Mouse (Mus musculus): ENCODE results near the gene Pllp.

Gene Pllp

DNA sequence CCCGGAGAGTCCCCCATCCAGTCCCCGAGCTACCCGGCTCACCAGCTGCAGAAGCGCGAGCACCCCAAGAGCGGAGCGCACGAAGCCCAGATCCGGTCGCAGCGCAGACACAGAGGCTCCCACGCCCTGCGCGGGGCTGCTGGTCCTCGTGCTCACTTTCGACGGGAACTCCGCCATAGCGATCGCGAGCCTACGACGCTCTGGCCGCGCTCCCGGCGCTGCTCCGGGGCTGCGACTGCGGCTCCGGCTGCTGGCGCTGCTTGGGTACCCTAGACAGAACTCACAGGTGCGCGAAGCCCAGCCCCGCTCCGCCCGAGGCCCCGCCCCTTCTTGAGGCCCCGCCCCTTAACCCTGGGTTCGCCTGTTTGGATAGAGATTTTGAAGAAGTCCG, at the start of gene Pllp:
TSS of gene Pllp (minus strand) at position 285 of the 391 bp plus-strand sequence.
- peak in 1 of 2 experiments; percentile 41 for DNase-seq (ENCODE audit: low spot score in 2 of 2)

DNA sequence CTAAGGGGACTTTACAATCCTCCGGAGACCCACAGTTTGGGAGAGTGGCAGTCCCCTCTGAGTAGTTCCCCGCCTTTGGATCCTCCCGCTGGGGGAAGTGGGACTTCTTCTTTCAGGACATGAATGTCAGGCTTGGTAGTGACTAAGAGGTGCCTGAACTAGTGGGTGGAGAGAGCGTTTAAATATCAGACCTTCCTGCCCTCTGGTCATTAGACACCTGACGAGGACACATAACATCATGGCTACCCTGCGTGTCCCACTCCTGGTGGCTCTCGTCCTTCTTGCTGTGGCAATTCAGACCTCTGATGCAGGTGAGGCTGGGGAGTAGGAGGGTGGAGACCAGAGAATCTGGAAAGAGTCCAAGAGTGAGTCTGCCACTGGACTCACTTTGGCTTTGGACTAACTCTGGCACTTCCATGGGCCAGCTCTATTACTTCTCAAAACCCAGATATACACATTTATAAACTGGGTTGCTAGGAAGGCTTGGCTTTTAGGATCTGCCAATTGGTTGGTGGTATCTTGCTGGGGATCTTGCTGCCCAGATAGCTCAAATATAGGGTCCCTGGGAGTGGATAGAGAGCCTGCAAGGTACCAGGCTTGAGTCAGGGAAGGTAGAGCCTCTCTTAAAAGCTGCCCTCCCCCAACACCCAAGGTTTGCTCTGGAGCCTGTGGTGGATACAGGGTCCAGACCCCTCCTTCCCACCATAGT, 49.6 kb upstream of the Pllp start, which contains the start of gene Ccl22:
TSS of gene Ccl22 (plus strand) at position 115 of the 709 bp plus-strand sequence.
- no peak for DNase-seq (ENCODE audit: low spot score in 2 of 2)

DNA sequence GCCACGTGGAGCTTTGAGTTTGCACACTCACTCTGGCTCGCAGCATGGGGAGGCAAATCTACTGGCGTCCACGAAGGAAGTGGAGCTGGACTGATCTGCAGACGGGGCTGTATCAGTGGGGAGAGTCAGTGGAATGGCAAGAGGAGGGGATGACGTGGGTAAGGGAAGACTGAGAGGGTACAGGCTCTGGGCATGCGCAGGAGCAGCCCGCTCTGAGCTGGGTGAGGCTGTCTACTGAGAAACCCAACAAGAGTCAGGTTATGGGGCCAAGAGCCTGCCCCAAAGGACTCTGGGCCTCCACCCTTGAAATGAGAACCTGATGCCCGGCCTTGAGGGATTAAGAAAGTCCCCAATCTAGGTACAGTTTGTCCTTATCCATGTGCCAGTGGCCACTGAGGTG, 48.9 kb upstream of the Pllp start:
- no peak for DNase-seq (ENCODE audit: low spot score in 2 of 2)

DNA sequence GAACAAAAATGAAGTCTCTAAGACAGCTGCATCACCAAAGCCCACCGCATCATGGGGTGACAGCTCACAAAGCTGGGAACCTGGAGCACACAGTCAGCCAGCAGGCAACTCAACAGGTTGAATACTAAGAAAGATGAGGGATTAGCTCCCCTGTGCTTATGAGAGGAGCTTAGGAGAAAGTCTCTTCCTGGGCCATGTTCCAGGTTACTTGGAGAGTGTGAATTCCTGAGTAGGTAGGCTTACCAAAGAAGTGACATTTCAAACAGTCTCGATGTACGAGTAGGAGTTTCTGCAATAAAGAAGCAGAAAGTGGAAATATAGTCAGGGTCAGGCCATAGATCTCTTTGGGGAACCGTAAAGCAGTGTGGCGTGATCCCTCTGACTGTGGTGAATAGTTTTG, 48.4 kb upstream of the Pllp start:
- DNase-seq (ENCODE audit: low spot score in 2 of 2), result no peak

DNA sequence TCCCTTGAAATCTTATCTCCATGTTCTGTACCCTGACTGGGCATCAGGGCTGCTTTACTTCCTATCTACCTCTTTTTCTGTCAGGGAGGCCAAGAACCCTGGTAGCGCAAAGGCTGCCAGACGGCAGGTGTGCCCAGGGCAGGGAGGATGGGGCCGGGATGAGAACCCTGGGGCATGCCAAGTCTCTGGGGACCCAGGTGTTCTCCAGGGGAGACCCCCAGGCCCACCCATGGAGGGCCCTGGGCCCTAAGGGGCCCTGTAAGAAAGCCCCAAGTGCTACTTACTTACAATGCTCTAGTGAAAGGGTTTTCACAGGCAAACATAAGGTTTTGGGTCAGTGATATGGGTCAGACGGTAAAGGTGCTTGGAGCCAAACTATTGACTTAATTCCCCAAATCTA, 45.6 kb upstream of the Pllp start:
- DNase-seq (ENCODE audit: low spot score in 2 of 2), result no peak

DNA sequence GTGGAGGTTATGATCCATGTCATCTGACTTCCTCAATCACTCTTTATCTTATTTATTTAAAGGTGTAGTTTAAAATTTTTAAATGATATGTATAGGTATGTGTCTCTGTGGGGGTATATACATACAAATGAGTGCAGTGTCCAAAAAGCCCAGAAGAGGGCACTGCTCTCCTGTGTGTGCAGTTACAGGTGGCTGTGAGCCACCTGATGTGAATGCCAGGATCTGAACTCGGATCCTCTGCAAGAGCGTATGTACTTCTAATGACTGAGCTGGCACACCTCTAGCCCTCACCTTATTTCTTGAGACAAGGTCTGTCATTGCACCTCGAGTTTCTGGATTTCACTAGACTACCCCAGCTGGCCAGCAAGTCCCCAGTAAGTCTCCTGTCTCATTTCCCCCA, 44.5 kb upstream of the Pllp start:
- no peak for DNase-seq (ENCODE audit: low spot score in 2 of 2)

DNA sequence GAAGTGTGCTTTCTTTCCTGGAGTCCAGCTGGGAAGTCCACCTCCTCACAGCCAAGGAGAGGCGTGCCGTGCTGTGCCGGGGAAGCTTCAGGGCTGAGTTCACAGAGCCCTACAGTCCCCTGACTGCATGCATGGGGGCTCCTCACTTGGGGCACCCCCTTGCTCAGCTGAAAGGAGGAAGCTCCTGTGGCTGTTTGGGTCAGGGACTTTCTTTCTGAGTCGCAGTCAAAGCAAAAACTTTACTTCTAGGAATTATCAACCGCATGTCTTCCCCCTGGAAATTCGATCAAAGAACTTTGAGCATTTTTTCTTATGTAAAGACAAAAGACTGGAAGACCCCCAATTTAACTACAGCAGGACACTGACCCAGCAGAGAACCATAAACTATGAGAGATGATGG, 43.8 kb upstream of the Pllp start:
- no peak for DNase-seq (ENCODE audit: low spot score in 2 of 2)

DNA sequence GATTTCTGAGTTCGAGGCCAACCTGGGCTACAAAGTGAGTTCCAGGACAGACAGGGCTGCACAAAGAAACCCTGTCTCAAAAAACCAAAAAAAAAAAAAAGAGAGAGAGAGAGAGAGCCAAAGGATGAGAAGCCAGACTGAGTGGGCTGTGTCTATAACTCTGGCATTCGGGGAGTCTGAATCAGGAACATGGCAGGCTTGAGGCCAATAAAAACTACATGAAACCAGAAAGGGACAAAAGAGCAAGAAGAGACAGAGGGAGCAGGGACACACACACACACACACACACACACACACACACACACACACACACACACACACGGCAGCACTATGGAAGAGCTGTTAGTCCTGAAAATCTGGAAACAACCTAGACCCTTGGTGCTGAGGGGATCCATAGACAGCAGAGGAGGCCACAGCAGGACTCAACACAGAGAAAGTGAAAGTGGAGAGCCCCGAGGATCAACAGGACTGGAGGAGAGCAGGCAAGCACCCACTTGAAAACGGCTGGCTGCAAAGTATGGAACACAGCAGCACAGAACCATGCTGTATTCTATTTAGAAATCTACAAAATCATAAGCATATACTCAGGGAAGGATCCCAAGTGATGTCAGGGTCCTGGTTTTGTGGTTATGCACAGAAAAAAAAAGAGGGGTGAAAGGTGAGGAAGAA, 39.5 kb upstream of the Pllp start:
- DNase-seq (ENCODE audit: low spot score in 2 of 2), result no peak

DNA sequence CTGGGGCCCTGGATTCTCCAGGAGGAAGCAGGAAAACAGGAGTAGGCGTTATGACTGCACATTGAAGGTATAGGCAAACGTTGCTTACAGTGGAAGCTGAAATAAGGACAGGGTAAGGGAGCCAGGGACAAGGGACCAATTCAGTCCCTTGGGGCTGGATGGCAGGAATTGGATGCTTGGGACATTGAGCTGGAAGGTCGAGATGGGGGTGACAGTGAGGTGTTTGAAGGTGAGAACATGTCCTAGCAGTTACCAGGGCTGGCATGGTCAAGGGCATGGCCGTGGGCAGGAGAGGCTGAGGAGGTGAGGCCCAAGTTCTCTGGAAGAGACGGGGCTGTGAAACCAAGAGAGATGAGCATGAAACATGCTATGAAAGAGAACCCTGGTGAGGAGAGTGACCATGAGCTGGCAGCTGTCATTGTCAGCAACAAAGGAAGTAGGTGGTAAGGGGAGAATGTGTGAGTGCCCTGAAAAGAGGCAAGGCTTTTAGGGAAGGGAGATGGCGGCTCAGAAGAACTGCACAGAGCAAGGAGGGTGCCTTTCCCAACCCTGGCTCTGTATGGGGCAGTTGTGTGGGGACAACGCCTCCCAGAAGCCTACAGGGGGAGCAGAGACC, 38.8 kb upstream of the Pllp start:
- no peak for DNase-seq (ENCODE audit: low spot score in 2 of 2)

DNA sequence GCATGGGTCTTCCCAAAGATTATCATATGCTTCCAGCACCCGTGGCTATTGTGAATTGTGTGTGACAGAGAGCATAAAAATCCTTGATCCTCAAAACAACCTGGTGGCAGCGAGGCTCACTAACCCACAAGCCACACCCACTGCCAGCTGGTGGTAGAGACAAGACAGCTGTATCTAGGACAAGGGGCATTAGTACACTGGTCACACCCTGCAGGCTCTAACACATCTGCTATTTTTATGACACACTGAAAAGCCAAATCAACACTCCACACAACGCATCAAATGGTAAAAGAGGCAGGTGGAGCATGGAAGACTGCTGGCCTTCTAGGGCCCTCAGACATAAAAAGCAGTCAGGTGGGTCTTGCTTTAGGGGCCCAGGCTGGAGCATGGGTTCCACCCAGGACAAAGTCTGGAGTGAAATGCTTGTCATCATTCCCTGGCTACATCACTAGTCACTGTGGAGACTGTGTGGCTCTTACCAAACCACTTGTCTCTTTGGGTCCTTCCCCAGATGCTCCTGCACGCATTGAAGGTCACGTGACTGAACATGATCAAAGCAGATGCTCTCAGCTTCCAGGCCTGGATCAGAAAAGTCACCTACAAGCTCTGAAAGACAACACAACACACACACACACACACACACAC, 37.9 kb upstream of the Pllp start:
- no peak for DNase-seq (ENCODE audit: low spot score in 2 of 2)

DNA sequence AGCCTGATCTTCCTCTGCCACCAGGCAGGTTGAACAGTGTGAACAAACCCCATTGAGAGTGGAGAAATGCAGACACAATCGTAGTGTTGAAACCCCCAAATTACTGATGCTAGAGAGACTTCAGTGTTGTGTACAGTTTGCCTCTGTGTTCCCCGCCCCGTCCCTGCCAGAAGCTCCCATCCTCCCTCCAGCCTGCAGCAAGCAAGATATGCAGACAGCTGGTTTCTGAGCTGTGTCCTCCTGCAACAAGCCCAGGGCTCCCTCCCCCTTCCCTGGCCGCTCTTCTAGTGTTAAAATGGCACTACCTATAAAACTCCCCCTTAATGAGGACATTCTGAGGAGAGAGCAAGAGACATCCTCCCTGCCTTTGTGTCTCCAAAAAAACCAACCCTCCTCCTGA, 33.2 kb upstream of the Pllp start:
- DNase-seq (ENCODE audit: low spot score in 2 of 2), result no peak

DNA sequence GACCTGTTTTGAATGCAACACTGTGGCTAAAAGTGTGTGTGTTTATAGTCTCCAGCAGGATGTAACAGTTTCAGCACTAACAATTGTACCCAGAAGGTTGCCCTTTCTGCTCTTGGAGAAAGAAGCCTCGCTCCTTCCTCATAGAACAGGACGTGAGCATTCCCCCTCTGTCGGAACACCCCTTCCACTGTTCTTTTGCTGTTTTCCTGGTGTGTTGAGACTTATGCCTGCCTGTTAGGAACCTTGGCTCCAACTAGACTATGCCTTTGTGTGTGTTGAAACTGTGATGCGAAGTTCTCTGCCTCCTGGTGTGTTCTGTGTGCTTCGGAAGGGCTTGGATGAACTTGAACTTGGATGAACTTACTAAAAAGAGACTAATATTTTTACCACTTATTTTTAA, 29.9 kb upstream of the Pllp start:
- DNase-seq (ENCODE audit: low spot score in 2 of 2), result no peak

DNA sequence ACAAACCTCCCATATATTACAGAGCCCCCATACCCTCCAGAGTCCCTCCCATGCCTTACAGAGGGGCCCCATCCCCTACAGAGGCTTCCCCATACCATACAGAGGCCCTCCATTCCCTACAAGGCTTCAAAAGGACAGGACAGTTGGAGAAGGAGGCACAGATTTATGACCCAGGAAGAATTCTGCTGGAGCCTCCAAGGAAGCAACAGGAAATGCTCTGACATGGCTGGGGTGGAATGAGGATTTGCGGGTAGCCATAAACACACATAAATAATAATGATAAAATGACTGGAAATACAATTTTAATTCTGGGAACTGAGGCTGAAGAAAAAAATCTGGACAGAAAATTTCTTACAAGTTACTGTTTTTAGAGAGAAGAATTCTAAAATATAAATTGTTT, 20.8 kb upstream of the Pllp start:
- DNase-seq (ENCODE audit: low spot score in 2 of 2), result no peak

DNA sequence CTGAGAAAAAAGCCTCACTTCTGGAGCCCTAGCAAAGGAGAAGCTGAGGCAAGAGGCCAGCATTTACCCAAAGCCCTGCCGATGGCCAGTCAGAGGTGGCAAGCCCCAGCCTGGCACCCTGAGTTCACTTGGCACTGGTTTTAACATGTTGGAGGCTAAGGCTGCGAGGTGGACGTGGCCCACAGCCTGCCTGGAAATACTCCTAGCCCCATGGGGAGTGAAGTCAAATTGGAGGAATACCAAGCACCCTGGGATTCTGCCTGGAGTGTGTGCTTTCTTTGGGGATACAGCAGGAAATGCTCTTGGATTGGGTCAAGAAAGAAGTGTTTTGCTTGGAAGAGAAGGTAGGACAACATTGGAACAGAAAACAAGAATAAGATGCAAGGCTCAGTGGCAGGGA, 19.8 kb upstream of the Pllp start:
- DNase-seq (ENCODE audit: low spot score in 2 of 2), result no peak

DNA sequence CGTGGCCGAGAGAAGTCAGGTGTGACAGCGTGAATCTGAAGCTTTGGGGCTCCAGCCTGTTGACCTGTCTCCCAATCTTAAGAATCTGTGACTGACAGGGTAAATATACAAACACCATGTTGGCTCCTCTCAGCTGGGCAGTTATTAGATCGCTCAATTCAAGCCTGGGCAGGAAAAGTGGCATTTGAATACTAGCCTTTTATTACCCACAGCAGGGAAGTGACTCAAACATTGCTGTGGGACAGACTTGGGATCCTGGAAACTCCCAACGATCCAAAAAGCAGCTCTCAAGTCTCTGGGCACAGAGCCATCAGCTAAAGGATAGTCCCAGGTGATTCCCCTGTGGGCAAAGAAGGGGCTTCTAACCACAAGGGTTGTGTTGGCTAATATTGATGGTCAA, 18.5 kb upstream of the Pllp start:
- no peak for DNase-seq (ENCODE audit: low spot score in 2 of 2)

DNA sequence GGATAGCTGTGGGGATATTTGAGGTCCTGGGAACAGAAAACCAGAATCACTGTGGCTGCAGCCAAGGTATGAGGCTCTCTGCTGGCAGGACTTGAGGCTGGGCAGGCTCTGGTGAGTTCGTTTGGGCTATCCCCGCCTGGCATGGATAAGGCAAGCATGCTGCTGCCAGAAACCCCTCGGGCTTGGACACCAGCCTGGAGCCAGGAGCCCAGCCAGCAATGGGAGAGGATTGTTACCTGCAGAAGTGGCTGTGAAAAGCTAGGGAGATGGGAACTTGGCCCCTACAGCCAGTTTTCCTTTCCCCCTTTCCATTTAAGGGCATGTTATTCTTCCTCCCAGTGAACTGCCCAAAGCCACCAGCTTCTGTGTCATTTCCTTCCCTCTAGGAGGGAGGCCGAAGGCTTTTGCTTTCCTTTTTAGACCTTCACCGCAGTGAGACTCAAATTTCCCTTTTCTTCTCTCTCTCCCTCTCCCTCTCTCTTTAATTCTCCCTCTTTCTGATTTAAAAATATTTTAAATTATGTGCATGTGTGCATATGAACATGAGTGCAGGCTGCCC, 15.2 kb upstream of the Pllp start:
- DNase-seq (ENCODE audit: low spot score in 2 of 2), result no peak

DNA sequence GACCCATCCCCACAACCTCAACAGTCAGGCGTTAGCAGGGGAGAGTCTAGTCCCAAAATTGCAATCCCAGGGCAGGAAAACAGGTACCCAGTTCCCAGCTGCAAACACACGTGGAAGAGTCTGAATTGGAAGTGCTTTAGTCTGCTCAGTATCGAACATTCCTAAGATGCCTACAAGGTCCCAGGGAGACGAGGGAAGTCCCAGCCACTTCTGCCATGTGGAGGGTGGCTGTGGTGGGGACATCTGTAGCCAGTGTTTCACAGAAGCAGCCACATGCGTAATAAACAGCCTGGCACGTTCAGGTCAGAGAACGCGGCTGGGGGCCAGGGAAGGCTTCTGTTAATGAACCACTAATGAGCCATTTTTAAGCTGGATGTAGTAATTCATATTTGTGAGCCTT, 14.3 kb upstream of the Pllp start:
- DNase-seq (ENCODE audit: low spot score in 2 of 2), result no peak

DNA sequence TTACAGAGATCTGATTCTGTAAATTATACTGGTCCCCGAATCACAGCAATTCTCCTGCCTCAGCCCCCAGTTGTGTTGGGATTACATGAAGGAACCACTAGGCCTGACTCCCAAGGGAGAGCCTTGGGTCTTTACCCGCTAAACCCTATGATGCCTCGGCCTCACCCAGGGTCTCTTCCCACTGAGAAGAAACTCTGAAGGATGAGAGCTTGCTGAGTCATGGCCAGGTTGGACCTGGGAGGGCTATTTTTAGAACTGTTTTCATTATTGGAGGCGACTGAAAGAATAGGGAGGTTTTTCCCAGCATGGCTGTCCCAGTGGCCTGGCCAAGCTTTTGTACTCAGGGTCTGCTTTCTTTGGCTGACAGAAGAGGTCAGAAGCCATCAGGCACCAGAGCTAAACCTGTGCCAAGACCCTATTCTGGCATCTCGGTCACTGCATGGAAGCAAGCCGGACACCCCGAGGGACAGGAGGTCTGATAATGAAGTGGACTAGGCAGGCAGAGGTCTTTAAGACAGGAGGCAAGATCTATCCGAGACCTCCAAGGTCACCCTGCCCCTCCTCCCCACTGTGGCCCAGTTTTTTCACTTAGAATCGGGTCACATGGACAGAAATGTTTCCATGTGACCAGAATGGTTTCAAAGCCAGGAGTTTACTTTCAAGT, 10.8 kb upstream of the Pllp start:
- no peak for DNase-seq (ENCODE audit: low spot score in 2 of 2)

DNA sequence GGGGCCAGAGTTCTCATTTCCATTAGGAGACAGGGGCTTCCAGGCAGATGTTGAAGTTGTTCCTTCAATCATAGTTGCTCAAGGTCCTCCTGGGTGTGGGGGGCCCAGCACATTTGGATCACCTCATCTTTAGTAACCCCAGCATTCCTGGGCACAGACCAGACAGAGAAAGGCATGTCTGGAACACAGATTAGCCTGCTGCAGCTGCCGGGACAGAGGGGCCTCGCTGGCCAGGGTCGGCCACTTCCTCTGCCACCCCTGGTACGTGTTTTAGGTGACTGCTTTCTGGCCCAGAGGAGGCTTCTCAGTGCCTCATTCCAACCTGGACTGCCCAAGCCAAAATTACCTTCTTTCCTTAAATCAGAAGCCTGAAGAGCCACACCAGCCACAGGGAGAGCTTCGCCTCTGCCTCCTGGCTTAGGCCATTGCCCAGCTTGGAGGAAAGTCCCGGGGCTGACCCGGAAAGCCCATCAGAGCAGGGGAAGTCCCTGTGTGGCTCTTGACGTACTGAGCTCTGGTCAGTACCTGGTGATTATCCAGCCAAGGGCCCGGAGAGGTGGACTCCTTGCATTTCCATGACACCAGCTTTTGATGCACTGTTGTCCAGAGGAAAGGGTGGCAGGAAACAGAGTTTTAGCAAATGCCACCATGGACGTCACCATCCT, 9.6 kb upstream of the Pllp start:
- no peak for DNase-seq (ENCODE audit: low spot score in 2 of 2)

DNA sequence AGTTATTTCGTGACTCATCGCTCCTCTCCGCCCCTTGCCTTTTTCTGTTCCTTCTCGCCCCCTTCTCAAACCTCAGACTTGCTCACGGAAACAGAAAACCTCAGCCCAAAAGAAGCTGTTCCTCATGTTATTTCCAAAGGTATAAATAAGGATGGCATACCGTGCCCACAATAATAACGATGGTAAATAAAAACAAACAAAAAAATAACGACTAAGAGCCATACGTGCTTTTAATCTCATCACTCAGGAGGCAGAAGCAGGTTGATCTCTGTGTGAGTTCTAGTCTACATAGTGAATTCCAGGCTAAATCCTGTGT, 8.5 kb upstream of the Pllp start:
- no peak for DNase-seq (ENCODE audit: low spot score in 2 of 2)

DNA sequence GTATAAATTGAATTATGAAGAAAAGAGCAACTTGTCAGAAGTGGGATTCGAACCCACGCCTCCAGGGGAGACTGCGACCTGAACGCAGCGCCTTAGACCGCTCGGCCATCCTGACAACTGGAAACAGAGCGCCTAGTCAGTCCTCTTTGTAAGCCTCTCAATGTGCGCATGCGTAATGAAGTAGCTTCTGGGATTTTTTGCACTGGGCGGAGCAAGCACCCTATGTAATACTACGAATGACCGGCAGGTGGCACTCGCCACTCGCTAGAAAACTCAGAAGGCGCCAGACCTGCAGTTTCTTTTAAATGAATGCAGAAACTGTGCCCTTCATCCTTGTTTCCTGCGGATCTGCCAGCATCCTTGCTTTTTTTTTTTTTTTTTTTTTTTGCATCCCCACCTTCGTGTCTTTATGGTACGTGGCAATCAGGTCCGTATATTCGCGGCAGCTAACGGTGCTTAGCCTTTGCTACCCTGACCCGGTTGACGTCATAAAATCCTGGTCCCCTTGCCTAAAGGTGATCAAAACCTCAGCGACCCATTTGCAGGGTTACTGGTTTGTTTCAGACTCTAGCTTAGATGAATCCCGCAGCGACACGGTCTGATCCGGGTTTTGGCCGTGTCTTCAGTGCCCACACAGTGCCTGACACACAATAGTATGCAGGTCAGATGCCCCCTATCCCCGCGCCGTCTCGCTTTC, 8.0 kb upstream of the Pllp start:
- DNase-seq (ENCODE audit: low spot score in 2 of 2), result peak; percentile 89 to 98
